Mouse (Mus musculus) intestine, embryonic 16.5 days (tissue): ENCODE measurements around the gene Cox15. TPM values are rescaled to one million over a fixed set of nuclear protein-coding genes. Genes with fewer than 3 reads are reported as not detected.

Experiments
- ATAC-seq: fragments of 200-750 bp; cut with Nextera tagmentation; 2 replicates; pipeline ENCODE4 v1.8.0; 2017; ENCODE audit warnings: moderate TSS enrichment, moderate library complexity
- H3K27ac ChIP-seq: fragments of 300-500 bp; sonication (generic); 2 replicates; pipeline ENCODE4 v1.5.1; 2014; ENCODE audit warnings: mild to moderate bottlenecking, low read length
- H3K27me3 ChIP-seq: fragments of 300-500 bp; sonication (generic); replicated peaks from 2 replicates; pipeline ENCODE4 v1.6.1; 2014; ENCODE audit warnings: low read length, control low read depth, mixed read lengths; ENCODE audit not compliant: control insufficient read depth, insufficient read depth
- H3K36me3 ChIP-seq: fragments of 300-500 bp; sonication (generic); 2 replicates; pipeline ENCODE4 v1.6.1; 2014; ENCODE audit warnings: low read length, control low read depth; ENCODE audit not compliant: control insufficient read depth, insufficient read depth
- H3K4me1 ChIP-seq: fragments of 300-500 bp; sonication (generic); 2 replicates; pipeline ENCODE4 v1.6.1; 2014; ENCODE audit warnings: low read length, control low read depth, mixed read lengths; ENCODE audit not compliant: control insufficient read depth, insufficient read depth
- H3K4me2 ChIP-seq: fragments of 300-500 bp; sonication (generic); 2 replicates; pipeline ENCODE4 v1.6.1; 2014; ENCODE audit warnings: low read depth, low read length, control low read depth
- H3K4me3 ChIP-seq: fragments of 300-500 bp; sonication (generic); 2 replicates; pipeline ENCODE4 v1.5.1; 2014; ENCODE audit warnings: mild to moderate bottlenecking, low read length
- H3K9ac ChIP-seq: fragments of 300-500 bp; sonication (generic); 2 replicates; pipeline ENCODE4 v1.6.1; 2014; ENCODE audit warnings: low read depth, low read length
- H3K9me3 ChIP-seq: fragments of 300-500 bp; sonication (generic); 2 replicates; pipeline ENCODE4 v1.6.1; 2016; ENCODE audit warnings: low read length, control low read depth; ENCODE audit not compliant: control insufficient read depth
- WGBS: fragments of 180-500 bp; shearing (Covaris S2); extraction: QIAGEN DNeasy Blood & Tissue Kit; methylation state at CpG from one replicate; pipeline ENCODE4 v1.1.7; 2014; 5-methylcytosine and 5-hydroxymethylcytosine counted together
- polyA plus RNA-seq: library from polyadenylated mRNA; unstranded; fragments of >200 nt; fragmentation: Nextera tagmentation; extraction: Ambion mirVana; gene quantifications from 2 replicates; pipeline ENCODE4 v1.2.1, GENCODE M21; 2015

Gene Cox15
- polyA plus RNA-seq, 1 experiment from 2014 or later: 21.7 TPM

GRCm38 (mm10) chr19:43747877-43748276 lies 4.9 kb downstream of the Cox15 start:
- Histone ChIP-seq H3K27ac (no peak overlapping the region), H3K9me3 (no peaks in the 10 kb centered on the region), H3K9ac (no peak overlapping the region), H3K4me3 (no peak overlapping the region), H3K4me1 (no peaks in the 10 kb centered on the region), H3K4me2 (no peak overlapping the region), H3K36me3 (peaks cover 10% of the 10 kb centered on the region; the same call in 1 of the 2 replicates), H3K27me3 (no peaks in the 10 kb centered on the region)
- WGBS: 85% methylated on average over 4 of the region's 4 CpGs
- ATAC-seq: no peak

GRCm38 (mm10) chr19:43745740-43746139 lies 7.1 kb downstream of the Cox15 start:
- Histone ChIP-seq H3K27me3 (no peaks in the 10 kb centered on the region), H3K4me1 (no peaks in the 10 kb centered on the region), H3K27ac (no peak overlapping the region), H3K4me3 (no peak overlapping the region), H3K9ac (no peak overlapping the region), H3K36me3 (peaks cover 16% of the 10 kb centered on the region; the same call in 1 of the 2 replicates), H3K9me3 (no peaks in the 10 kb centered on the region), H3K4me2 (no peak overlapping the region)
- WGBS: 92% methylated on average over 3 of the region's 3 CpGs
- ATAC-seq: no peak

- H3K9ac ChIP-seq: no peak overlapping the region
- no peaks in the 10 kb centered on the region for H3K27me3 ChIP-seq
- H3K9me3 ChIP-seq: no peaks in the 10 kb centered on the region
- H3K36me3 ChIP-seq: peaks cover 23% of the 10 kb centered on the region; the same call in 1 of the 2 replicates
- 97% methylated on average over 7 of the region's 7 CpGs for WGBS
- ATAC-seq: no peak
- H3K4me3 ChIP-seq: no peak overlapping the region
- H3K4me1 ChIP-seq: no peaks in the 10 kb centered on the region
- H3K27ac ChIP-seq: no peak overlapping the region
- no peak overlapping the region for H3K4me2 ChIP-seq
Measured at GRCm38 (mm10) chr19:43743401-43743800, 9.4 kb downstream of the Cox15 start.

GRCm38 (mm10) chr19:43738409-43738808 lies 14.4 kb downstream of the Cox15 start:
- H3K4me3 ChIP-seq: no peak overlapping the region
- ATAC-seq: no peak
- no peaks in the 10 kb centered on the region for H3K27me3 ChIP-seq
- no peak overlapping the region for H3K9ac ChIP-seq
- H3K4me2 ChIP-seq: no peak overlapping the region
- peaks cover 32% of the 10 kb centered on the region for H3K36me3 ChIP-seq
- no peaks in the 10 kb centered on the region for H3K9me3 ChIP-seq
- H3K4me1 ChIP-seq: no peaks in the 10 kb centered on the region
- WGBS: 98% methylated on average over 10 of the region's 10 CpGs
- no peak overlapping the region for H3K27ac ChIP-seq

GRCm38 (mm10) chr19:43731157-43731556 lies 21.6 kb downstream of the Cox15 start:
- Histone ChIP-seq H3K4me2 (no peak overlapping the region), H3K9ac (no peak overlapping the region), H3K27ac (no peak overlapping the region), H3K9me3 (no peaks in the 10 kb centered on the region), H3K36me3 (peaks cover 10% of the 10 kb centered on the region), H3K27me3 (no peaks in the 10 kb centered on the region), H3K4me1 (no peaks in the 10 kb centered on the region), H3K4me3 (no peak overlapping the region)
- 72% methylated on average over 7 of the region's 7 CpGs for WGBS
- no peak for ATAC-seq

GRCm38 (mm10) chr19:43730037-43730428 lies 22.8 kb downstream of the Cox15 start:
- Histone ChIP-seq H3K4me3 (peak overlapping the region; percentile 24), H3K4me2 (peak overlapping the region; percentile 39), H3K9ac (no peak overlapping the region), H3K27me3 (no peaks in the 10 kb centered on the region), H3K4me1 (no peaks in the 10 kb centered on the region), H3K36me3 (peaks cover 19% of the 10 kb centered on the region), H3K9me3 (no peaks in the 10 kb centered on the region), H3K27ac (no peak overlapping the region)
- 48% methylated on average over 8 of the region's 8 CpGs for WGBS
- no peak for ATAC-seq

GRCm38 (mm10) chr19:43729296-43730036 lies 23.3 kb downstream of the Cox15 start:
- Histone ChIP-seq H3K27me3 (no peaks in the 10 kb centered on the region), H3K9me3 (no peaks in the 10 kb centered on the region), H3K36me3 (peaks cover 20% of the 10 kb centered on the region), H3K4me3 (peak overlapping the region; percentile 24), H3K27ac (no peak overlapping the region), H3K9ac (peak overlapping the region; percentile 38; the same call in 1 of the 2 replicates), H3K4me1 (no peaks in the 10 kb centered on the region), H3K4me2 (peak overlapping the region; percentile 39)
- 46% methylated on average over 22 of the region's 22 CpGs for WGBS
- peak; percentile 41 for ATAC-seq

- Histone ChIP-seq H3K27me3 (no peaks in the 10 kb centered on the region), H3K9me3 (no peaks in the 10 kb centered on the region), H3K4me3 (no peak overlapping the region), H3K27ac (no peak overlapping the region), H3K36me3 (peaks cover 27% of the 10 kb centered on the region), H3K4me1 (no peaks in the 10 kb centered on the region), H3K4me2 (no peak overlapping the region), H3K9ac (no peak overlapping the region)
- ATAC-seq: peak; percentile 32; the same call in 1 of the 2 replicates
- 92% methylated on average over 15 of the region's 15 CpGs for WGBS
Measured at GRCm38 (mm10) chr19:43726510-43727146, 26.2 kb downstream of the Cox15 start.

- WGBS: 88% methylated on average over 7 of the region's 7 CpGs
- Histone ChIP-seq H3K36me3 (peaks cover 32% of the 10 kb centered on the region), H3K4me1 (no peaks in the 10 kb centered on the region), H3K9me3 (no peaks in the 10 kb centered on the region), H3K4me2 (no peak overlapping the region), H3K27me3 (no peaks in the 10 kb centered on the region), H3K9ac (no peak overlapping the region), H3K4me3 (no peak overlapping the region), H3K27ac (no peak overlapping the region)
- no peak for ATAC-seq
Measured at GRCm38 (mm10) chr19:43724821-43725220, 28.0 kb downstream of the Cox15 start.
